26 mouse cellular contexts compared by ENCODE assay signal in the genomic region with DNA sequence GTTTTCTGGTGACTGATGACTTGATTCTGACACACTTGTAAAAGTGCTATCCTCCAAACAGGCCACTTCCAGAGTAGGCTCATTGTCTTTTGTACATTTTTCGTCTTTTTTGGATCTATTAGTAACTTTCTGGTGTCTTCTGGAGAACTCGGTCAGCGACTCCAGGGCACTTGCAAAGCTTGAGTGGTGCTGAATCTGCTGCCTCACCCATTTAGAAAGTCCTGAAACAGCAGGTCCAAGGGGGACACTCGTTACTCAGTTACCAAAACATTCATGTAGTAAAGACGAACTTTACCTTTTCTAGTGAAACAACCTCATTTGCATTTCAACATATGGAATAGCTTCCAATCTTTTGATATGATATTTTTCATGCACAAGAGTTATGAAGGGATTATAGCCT.
DNase-seq lines count a peak whose midpoint lies in the region; ATAC-seq and TF ChIP-seq lines count a peak whose summit lies in the region.
"Had no signal": no experiment of that assay in that cellular context is flagged by ENCODE, and none has a peak within 500 bp of the region (broad histone marks: within the 10 kb centered on the region; RNA-seq: fewer than 3 reads in every experiment).

No protein-coding gene starts in this region.

- H3K36me3 ChIP-seq in kidney, adult 2 months (ENCODE audit: control insufficient read depth, insufficient read depth, low read length): no peaks in the 10 kb centered on the region
- H3K36me3 ChIP-seq: embryonic facial prominence, embryonic 12.5 days; heart, embryonic 15.5 days; hindbrain, embryonic 13.5 days had no signal

- TF ChIP-seq POLR2A in kidney, adult 2 months (IDR thresholded peaks at IDR 0.05; ENCODE audit: low read depth, low read length): no peak

- no peak for ATAC-seq in monocyte, adult 5-6 weeks (replicated peaks; ENCODE audit: insufficient number of reproducible peaks, low FRiP score, low TSS enrichment, poor library complexity, severe bottlenecking)
- ATAC-seq: CD4-positive, CD25-positive, alpha-beta regulatory T cell, adult 4 months; forebrain, embryonic 14.5 days; forebrain, postnatal 0 days had no signal

- no peaks in the 10 kb centered on the region for H3K27me3 ChIP-seq in kidney, adult 2 months (replicated peaks; ENCODE audit: control insufficient read depth, insufficient read depth, low read length)
- H3K27me3 ChIP-seq: embryonic facial prominence, embryonic 12.5 days; embryonic facial prominence, embryonic 15.5 days; heart, embryonic 12.5 days; heart, embryonic 15.5 days; hindbrain, embryonic 13.5 days had no signal

- 65% methylated on average over 5 of the region's 5 CpGs for WGBS in kidney, adult 2 months

- no peak for TF ChIP-seq CTCF in kidney, adult 2 months (conservative IDR thresholded peaks at IDR 0.05; ENCODE audit: insufficient read depth, insufficient read length, low read depth, low read length)

- no peak overlapping the region for H3K4me3 ChIP-seq in kidney, adult 2 months (ENCODE audit: insufficient read depth, low read depth, low read length)
- H3K4me3 ChIP-seq: embryonic facial prominence, embryonic 12.5 days; embryonic facial prominence, embryonic 15.5 days; heart, embryonic 12.5 days; heart, embryonic 15.5 days; hindbrain, embryonic 10.5 days; hindbrain, embryonic 13.5 days had no signal

- H3K27ac ChIP-seq in kidney, adult 2 months (ENCODE audit: insufficient read depth, low read depth, low read length): peak overlapping the region; percentile 60; the same call in 1 of the 2 replicates
- H3K27ac ChIP-seq: embryonic facial prominence, embryonic 12.5 days; embryonic facial prominence, embryonic 15.5 days; heart, embryonic 15.5 days; hindbrain, embryonic 10.5 days; hindbrain, embryonic 13.5 days had no signal

- H3K4me1 ChIP-seq in kidney, adult 2 months (ENCODE audit: control insufficient read depth, insufficient read depth, low read length): peaks cover 4% of the 10 kb centered on the region; the same call in 1 of the 2 replicates
- H3K4me1 ChIP-seq: embryonic facial prominence, embryonic 12.5 days; embryonic facial prominence, embryonic 15.5 days; heart, embryonic 12.5 days; heart, embryonic 15.5 days; hindbrain, embryonic 10.5 days; hindbrain, embryonic 13.5 days had no signal

- peak; percentile 69 for DNase-seq in kidney, adult 2 months
- DNase-seq in kidney, postnatal 4 days: no peak
- peak; percentile 49 for DNase-seq in kidney, adult 9 months
- peak; percentile 18 for DNase-seq in kidney, postnatal 10 days
- peak; percentile 38 to 58 for DNase-seq in kidney, postnatal 36 days
- DNase-seq in left cerebral cortex, postnatal 25 days (ENCODE audit: low spot score in 2 of 2): no peak
- DNase-seq: adrenal gland, adult 2 months; adrenal gland, postnatal 14 days; cerebellum, adult 11 months; cerebellum, adult 2 months; cerebellum, adult 9-11 months; cerebellum, postnatal 25 days; forebrain, postnatal 0 days; gastrocnemius, postnatal 25 days; heart, adult 18-20 months; heart, postnatal 10 days; heart, postnatal 36 days had no signal

- intact Hi-C loops in left cerebral cortex, postnatal 25 days (cut with DNase I): loop anchor here (5.0 kb wide), 2 partner anchors 73 to 107 kb away; no protein-coding TSS in a partner anchor

Comparison
In these comparisons a context has a peak if more than half of its experiments do, and no peak if none do; other contexts are left out.
1. DNase-seq: peak in kidney, adult 2 months (single experiment), kidney, adult 9 months (single experiment), kidney, postnatal 10 days (single experiment) and kidney, postnatal 36 days (2 of 2); none in kidney, postnatal 4 days (0 of 2) and left cerebral cortex, postnatal 25 days (0 of 2).